Mouse (Mus musculus): ENCODE measurements around the gene Bpifb4. TPM values are rescaled to one million over a fixed set of nuclear protein-coding genes. Genes with fewer than 3 reads are reported as not detected.

The Bpifb4 gene
- polyA plus RNA-seq, 1 experiment from 2014 or later = not detected

DNA sequence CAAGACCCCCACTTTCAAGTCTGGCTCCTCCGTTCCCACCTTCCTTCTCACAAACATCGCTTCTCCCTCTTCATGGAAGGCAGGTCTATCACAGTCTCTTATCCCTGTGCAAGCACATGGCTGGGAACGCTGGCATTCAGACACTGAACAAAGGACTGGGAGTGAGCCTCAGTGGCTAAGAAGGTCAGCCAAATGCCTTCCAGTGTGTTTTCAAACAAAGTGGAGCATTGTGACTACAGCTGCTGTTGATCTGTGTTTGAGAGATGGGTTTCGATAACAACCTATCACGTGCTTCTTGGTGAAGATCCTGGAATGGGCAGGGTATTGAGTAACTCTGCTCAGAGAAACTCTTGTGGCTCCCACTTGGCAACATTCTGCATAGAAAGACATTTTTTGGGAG, 32.2 kb downstream of the Bpifb4 start:
- Histone ChIP-seq H3K36me3 (ENCODE audit: control insufficient read depth, insufficient read depth, low read length) (no peaks in the 10 kb centered on the region), H3K27ac (ENCODE audit: low read depth, low read length) (no peak overlapping the region), H3K4me3 (ENCODE audit: low read length) (no peak overlapping the region), H3K9me3 (ENCODE audit: control insufficient read depth, low read length) (no peaks in the 10 kb centered on the region), H3K4me1 (ENCODE audit: control insufficient read depth, insufficient read depth, low read length) (no peaks in the 10 kb centered on the region), H3K9ac (ENCODE audit: low read depth, low read length) (no peak overlapping the region), H3K4me2 (replicated peaks; ENCODE audit: low read depth, low read length) (no peak overlapping the region), H3K27me3 (ENCODE audit: control insufficient read depth, insufficient read depth, low read length) (no peaks in the 10 kb centered on the region)
- ATAC-seq (ENCODE audit: low FRiP score, low TSS enrichment) = no peak
- WGBS = 86% methylated on average over 5 of the region's 5 CpGs

DNA sequence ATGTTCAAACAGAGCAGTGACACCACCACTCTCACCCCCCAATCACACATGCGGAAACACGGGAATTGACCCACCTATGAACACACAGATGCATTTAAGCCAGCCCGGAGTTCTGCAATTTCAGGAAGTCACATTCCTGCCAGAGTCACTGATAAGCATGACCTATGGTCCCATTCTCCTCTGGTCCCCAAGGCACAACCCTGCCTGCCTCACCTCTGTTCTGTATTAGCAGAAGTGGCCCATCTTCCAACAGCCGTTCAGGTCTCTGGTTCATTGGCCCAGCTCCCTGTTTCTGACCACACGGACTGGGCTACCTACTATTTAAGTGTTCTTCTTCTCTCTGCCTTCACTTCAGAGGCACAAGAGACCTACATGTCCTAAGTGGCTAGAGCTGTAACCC, 36.6 kb downstream of the Bpifb4 start, which contains the start of gene Bpifa6:
Gene Bpifa6 (plus strand): TSS at position 364 of the 400 bp plus-strand sequence.
- no peaks in the 10 kb centered on the region for H3K27me3 ChIP-seq (ENCODE audit: control insufficient read depth, insufficient read depth, low read length)
- no peak within 1 kb of the TSS for H3K4me2 ChIP-seq (replicated peaks; ENCODE audit: low read depth, low read length)
- no peak within 1 kb of the TSS for H3K4me3 ChIP-seq (ENCODE audit: low read length)
- H3K9me3 ChIP-seq (ENCODE audit: control insufficient read depth, low read length) = no peaks in the 10 kb centered on the region
- no peak within 1 kb of the TSS for H3K27ac ChIP-seq (ENCODE audit: low read depth, low read length)
- whole genome bisulfite sequencing = 77% methylated on average over 5 of the region's 5 CpGs
- no peaks in the 10 kb centered on the region for H3K36me3 ChIP-seq (ENCODE audit: control insufficient read depth, insufficient read depth, low read length)
- H3K9ac ChIP-seq (ENCODE audit: low read depth, low read length) = no peak within 1 kb of the TSS
- H3K4me1 ChIP-seq (ENCODE audit: control insufficient read depth, insufficient read depth, low read length) = no peaks in the 10 kb centered on the region
- ATAC-seq (ENCODE audit: low FRiP score, low TSS enrichment) = no peak

DNA sequence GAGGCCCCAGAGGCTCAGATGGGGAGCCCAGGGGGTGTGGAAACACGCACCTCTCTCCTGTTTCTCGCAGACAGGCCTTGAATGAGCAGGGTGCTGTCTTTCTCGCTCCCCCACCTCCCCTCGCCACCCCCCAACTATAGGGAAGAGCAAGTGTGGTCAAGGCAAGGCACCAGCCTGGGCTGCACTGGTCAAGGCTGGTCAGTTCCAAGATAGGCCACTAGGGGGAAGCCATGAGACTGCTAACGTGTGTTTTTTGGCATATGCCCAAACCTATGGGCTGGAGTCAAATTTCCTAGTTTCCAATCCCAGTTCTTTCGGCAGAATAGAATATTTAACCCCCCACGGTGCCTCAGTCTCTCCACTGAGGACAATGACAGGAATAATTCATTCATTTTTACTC, 57.8 kb downstream of the Bpifb4 start:
- no peak overlapping the region for H3K4me2 ChIP-seq (replicated peaks; ENCODE audit: low read depth, low read length)
- WGBS = 10% methylated on average over 7 of the region's 7 CpGs
- no peak overlapping the region for H3K9ac ChIP-seq (ENCODE audit: low read depth, low read length)
- no peak overlapping the region for H3K27ac ChIP-seq (ENCODE audit: low read depth, low read length)
- ATAC-seq (ENCODE audit: low FRiP score, low TSS enrichment) = 0 out of 2 replicates have a peak, but pooled peaks have one; percentile 39
- no peaks in the 10 kb centered on the region for H3K36me3 ChIP-seq (ENCODE audit: control insufficient read depth, insufficient read depth, low read length)
- no peaks in the 10 kb centered on the region for H3K27me3 ChIP-seq (ENCODE audit: control insufficient read depth, insufficient read depth, low read length)
- no peaks in the 10 kb centered on the region for H3K4me1 ChIP-seq (ENCODE audit: control insufficient read depth, insufficient read depth, low read length)
- no peak overlapping the region for H3K4me3 ChIP-seq (ENCODE audit: low read length)
- H3K9me3 ChIP-seq (ENCODE audit: control insufficient read depth, low read length) = no peaks in the 10 kb centered on the region

DNA sequence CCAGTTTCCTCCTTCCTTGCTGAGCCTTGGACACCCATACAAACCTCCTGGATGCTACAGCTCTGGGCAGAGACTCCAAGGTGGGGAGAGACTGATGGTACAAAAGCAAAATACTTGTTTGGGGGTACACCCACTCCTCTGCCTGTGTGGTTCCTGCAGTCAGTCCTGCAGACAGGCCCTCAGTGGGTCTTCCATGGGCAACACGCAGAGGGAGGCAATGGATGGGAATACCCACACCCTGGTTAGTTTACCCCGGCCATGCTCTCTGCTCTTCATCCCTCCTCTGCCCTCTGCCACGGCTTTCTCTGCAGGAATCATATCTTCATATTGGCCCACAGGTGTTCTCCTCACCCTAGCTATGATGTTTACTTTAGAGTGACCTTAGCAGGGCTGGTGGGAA, 62.5 kb downstream of the Bpifb4 start:
- Histone ChIP-seq H3K4me2 (replicated peaks; ENCODE audit: low read depth, low read length) (no peak overlapping the region), H3K9me3 (ENCODE audit: control insufficient read depth, low read length) (no peaks in the 10 kb centered on the region), H3K4me3 (ENCODE audit: low read length) (no peak overlapping the region), H3K9ac (ENCODE audit: low read depth, low read length) (no peak overlapping the region), H3K27me3 (ENCODE audit: control insufficient read depth, insufficient read depth, low read length) (no peaks in the 10 kb centered on the region), H3K27ac (ENCODE audit: low read depth, low read length) (no peak overlapping the region), H3K4me1 (ENCODE audit: control insufficient read depth, insufficient read depth, low read length) (no peaks in the 10 kb centered on the region), H3K36me3 (ENCODE audit: control insufficient read depth, insufficient read depth, low read length) (no peaks in the 10 kb centered on the region)
- WGBS = 82% methylated on average over 3 of the region's 3 CpGs
- ATAC-seq (ENCODE audit: low FRiP score, low TSS enrichment) = no peak

DNA sequence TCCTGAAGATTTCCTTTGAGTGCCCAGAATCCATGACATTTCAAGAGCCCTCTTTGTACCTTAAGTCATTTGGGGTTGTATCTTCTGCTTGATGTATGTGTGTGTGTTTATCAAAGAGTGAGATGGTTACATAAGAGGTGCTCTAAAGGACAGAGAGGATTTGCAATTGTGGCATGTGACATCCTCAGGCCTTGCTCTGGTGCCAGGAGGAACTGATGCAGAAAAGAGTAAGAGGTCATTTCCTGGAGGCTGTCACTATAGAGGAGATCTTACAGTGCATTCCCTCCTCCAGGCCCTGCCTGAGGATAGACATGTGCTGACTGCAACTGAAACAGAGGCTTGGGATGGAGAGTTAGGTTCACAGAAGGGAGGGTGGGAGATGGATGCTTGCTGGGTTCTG, 63.0 kb downstream of the Bpifb4 start:
- Histone ChIP-seq H3K4me2 (replicated peaks; ENCODE audit: low read depth, low read length) (no peak overlapping the region), H3K9ac (ENCODE audit: low read depth, low read length) (no peak overlapping the region), H3K36me3 (ENCODE audit: control insufficient read depth, insufficient read depth, low read length) (no peaks in the 10 kb centered on the region), H3K4me1 (ENCODE audit: control insufficient read depth, insufficient read depth, low read length) (no peaks in the 10 kb centered on the region), H3K27me3 (ENCODE audit: control insufficient read depth, insufficient read depth, low read length) (no peaks in the 10 kb centered on the region), H3K4me3 (ENCODE audit: low read length) (no peak overlapping the region), H3K27ac (ENCODE audit: low read depth, low read length) (no peak overlapping the region), H3K9me3 (ENCODE audit: control insufficient read depth, low read length) (no peaks in the 10 kb centered on the region)
- no peak for ATAC-seq (ENCODE audit: low FRiP score, low TSS enrichment)

DNA sequence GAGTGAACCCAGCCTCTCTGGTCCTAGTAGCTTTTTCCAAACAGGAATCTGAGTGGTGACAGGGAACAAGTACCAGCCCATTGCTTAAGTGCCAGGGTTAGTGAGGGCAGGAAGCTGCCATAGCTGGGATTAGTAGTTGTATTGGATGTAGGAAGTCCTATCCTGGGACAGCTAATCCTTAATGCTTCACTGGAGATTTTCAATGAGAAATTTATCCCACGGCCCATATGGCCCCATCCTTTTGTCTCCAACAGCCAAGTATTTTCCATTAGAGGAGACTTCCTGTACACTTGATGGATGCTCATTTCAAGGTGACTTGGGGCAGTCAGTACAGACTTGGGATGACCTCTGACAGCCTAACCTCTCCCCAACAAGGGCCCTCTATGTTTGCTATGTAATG, 66.4 kb downstream of the Bpifb4 start:
- no peak for ATAC-seq (ENCODE audit: low FRiP score, low TSS enrichment)

DNA sequence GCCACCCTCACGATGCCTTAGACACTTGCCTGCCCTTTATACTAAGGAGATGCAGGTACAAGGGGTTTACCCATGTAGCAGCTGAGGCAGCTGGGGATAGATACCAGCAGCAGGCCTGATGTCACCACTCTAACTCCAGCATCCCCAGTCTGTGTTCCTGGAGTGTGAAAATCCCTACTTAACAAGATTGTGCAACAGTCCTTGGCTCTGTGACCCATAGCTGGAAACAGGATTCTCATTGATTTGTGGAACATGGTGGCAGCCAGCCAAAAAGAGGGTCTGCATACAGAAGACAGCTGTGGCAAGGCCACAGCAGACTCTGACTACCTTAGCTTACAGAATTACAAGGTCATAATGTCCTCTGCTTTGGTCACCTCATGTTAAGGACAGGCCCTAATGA, 67.1 kb downstream of the Bpifb4 start:
- Histone ChIP-seq H3K9ac (ENCODE audit: low read depth, low read length) (no peak overlapping the region), H3K36me3 (ENCODE audit: control insufficient read depth, insufficient read depth, low read length) (no peaks in the 10 kb centered on the region), H3K4me1 (ENCODE audit: control insufficient read depth, insufficient read depth, low read length) (no peaks in the 10 kb centered on the region), H3K9me3 (ENCODE audit: control insufficient read depth, low read length) (no peaks in the 10 kb centered on the region), H3K27ac (ENCODE audit: low read depth, low read length) (no peak overlapping the region), H3K4me3 (ENCODE audit: low read length) (no peak overlapping the region), H3K27me3 (ENCODE audit: control insufficient read depth, insufficient read depth, low read length) (no peaks in the 10 kb centered on the region), H3K4me2 (replicated peaks; ENCODE audit: low read depth, low read length) (no peak overlapping the region)
- 93% methylated on average over 1 of the region's 1 CpGs for WGBS
- ATAC-seq (ENCODE audit: low FRiP score, low TSS enrichment) = no peak

More for the DNA sequence above, 66.4 kb downstream of the Bpifb4 start:
- 65% methylated on average over 1 of the region's 1 CpGs for WGBS
- Histone ChIP-seq H3K9ac (ENCODE audit: low read depth, low read length) (no peak overlapping the region), H3K9me3 (ENCODE audit: control insufficient read depth, low read length) (no peaks in the 10 kb centered on the region), H3K27ac (ENCODE audit: low read depth, low read length) (no peak overlapping the region), H3K4me2 (replicated peaks; ENCODE audit: low read depth, low read length) (no peak overlapping the region), H3K4me3 (ENCODE audit: low read length) (no peak overlapping the region), H3K27me3 (ENCODE audit: control insufficient read depth, insufficient read depth, low read length) (no peaks in the 10 kb centered on the region), H3K4me1 (ENCODE audit: control insufficient read depth, insufficient read depth, low read length) (no peaks in the 10 kb centered on the region), H3K36me3 (ENCODE audit: control insufficient read depth, insufficient read depth, low read length) (no peaks in the 10 kb centered on the region)

DNA sequence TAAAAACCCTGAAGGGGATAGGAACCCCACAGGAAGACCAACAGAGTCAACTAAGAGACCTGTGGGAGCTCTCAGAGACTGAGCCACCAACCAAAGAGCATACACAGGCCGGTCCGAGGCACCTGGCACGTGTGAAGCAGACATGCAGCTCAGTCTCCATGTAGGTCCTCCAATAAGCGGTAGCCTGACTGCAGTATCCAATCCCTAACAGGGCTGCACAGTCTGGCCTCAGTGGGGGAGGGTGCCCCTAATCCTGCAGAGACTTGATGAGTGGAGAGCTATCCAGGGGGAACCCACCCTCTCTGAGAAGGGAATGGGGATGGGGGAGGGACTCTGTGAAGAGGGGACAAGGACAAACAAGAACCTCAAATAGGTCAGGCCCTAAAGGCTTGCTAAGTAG, 67.7 kb downstream of the Bpifb4 start:
- no peak for ATAC-seq (ENCODE audit: low FRiP score, low TSS enrichment)
- Histone ChIP-seq H3K9me3 (ENCODE audit: control insufficient read depth, low read length) (no peaks in the 10 kb centered on the region), H3K36me3 (ENCODE audit: control insufficient read depth, insufficient read depth, low read length) (no peaks in the 10 kb centered on the region), H3K4me1 (ENCODE audit: control insufficient read depth, insufficient read depth, low read length) (no peaks in the 10 kb centered on the region), H3K4me3 (ENCODE audit: low read length) (no peak overlapping the region), H3K27ac (ENCODE audit: low read depth, low read length) (no peak overlapping the region), H3K27me3 (ENCODE audit: control insufficient read depth, insufficient read depth, low read length) (no peaks in the 10 kb centered on the region), H3K4me2 (replicated peaks; ENCODE audit: low read depth, low read length) (no peak overlapping the region), H3K9ac (ENCODE audit: low read depth, low read length) (no peak overlapping the region)
- WGBS = 93% methylated on average over 4 of the region's 4 CpGs

DNA sequence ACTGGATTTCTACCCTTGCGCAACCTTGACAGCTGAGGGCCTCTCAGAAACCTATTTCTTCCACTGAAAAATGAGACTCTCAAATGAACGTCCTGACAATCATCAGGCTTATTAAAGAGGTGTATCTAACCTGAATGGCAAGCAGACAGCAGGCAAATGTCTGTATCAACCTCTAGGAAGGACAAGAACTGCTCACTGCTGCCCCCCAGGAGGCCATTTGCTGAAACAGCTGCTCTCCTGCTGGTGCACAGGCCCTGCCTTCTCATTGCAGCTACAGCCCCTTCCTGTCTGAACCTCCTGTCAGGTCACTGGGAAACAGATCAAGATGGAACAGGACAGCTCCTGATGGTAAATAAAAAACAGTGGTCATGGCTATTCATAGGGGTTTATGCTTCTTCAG, 68.3 kb downstream of the Bpifb4 start:
- 90% methylated on average over 2 of the region's 2 CpGs for WGBS
- Histone ChIP-seq H3K4me1 (ENCODE audit: control insufficient read depth, insufficient read depth, low read length) (no peaks in the 10 kb centered on the region), H3K27me3 (ENCODE audit: control insufficient read depth, insufficient read depth, low read length) (no peaks in the 10 kb centered on the region), H3K4me3 (ENCODE audit: low read length) (no peak overlapping the region), H3K9ac (ENCODE audit: low read depth, low read length) (no peak overlapping the region), H3K9me3 (ENCODE audit: control insufficient read depth, low read length) (no peaks in the 10 kb centered on the region), H3K27ac (ENCODE audit: low read depth, low read length) (no peak overlapping the region), H3K4me2 (replicated peaks; ENCODE audit: low read depth, low read length) (no peak overlapping the region), H3K36me3 (ENCODE audit: control insufficient read depth, insufficient read depth, low read length) (no peaks in the 10 kb centered on the region)
- no peak for ATAC-seq (ENCODE audit: low FRiP score, low TSS enrichment)

DNA sequence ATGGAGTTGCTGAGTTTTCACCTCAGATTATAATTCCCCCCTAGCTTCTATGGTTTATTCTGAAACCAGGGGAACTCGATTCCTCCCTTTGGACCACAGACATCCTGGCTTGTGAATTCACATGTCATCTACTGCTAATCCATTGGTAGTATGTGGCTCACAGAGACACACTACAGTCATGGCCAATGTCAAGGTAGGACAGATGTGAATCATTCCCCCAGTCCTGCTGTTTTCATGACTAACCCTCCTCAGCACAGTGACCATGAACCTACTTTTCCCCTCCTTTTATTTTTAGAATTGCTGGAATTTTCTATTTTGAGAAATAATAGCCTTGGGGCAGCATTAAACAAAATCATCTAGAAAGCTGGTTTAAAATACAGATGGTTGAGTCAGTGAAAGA, 69.4 kb downstream of the Bpifb4 start:
- 82% methylated on average over 1 of the region's 1 CpGs for WGBS
- H3K27ac ChIP-seq (ENCODE audit: low read depth, low read length) = no peak overlapping the region
- ATAC-seq (ENCODE audit: low FRiP score, low TSS enrichment) = no peak
- H3K9me3 ChIP-seq (ENCODE audit: control insufficient read depth, low read length) = no peaks in the 10 kb centered on the region
- H3K36me3 ChIP-seq (ENCODE audit: control insufficient read depth, insufficient read depth, low read length) = no peaks in the 10 kb centered on the region
- no peaks in the 10 kb centered on the region for H3K27me3 ChIP-seq (ENCODE audit: control insufficient read depth, insufficient read depth, low read length)
- H3K9ac ChIP-seq (ENCODE audit: low read depth, low read length) = no peak overlapping the region
- no peak overlapping the region for H3K4me3 ChIP-seq (ENCODE audit: low read length)
- H3K4me1 ChIP-seq (ENCODE audit: control insufficient read depth, insufficient read depth, low read length) = no peaks in the 10 kb centered on the region
- no peak overlapping the region for H3K4me2 ChIP-seq (replicated peaks; ENCODE audit: low read depth, low read length)

Data from kidney, embryonic 14.5 days (tissue).